Mouse (Mus musculus) liver, embryonic 15.5 days (tissue): ENCODE measurements around the gene Gm156. TPM values are rescaled to one million over a fixed set of nuclear protein-coding genes. Genes with fewer than 3 reads are reported as not detected.

ENCODE experiments used
- ATAC-seq: fragments of 200-750 bp; cut with Nextera tagmentation; 2 replicates; pipeline ENCODE4 v1.8.0; 2017; ENCODE audit warnings: moderate number of reproducible peaks, mild to moderate bottlenecking, moderate library complexity; ENCODE audit not compliant: insufficient read depth
- H3K27ac ChIP-seq: fragments of 300-500 bp; sonication (generic); replicated peaks from 2 replicates; pipeline ENCODE4 v1.5.1; 2015; ENCODE audit warnings: mild to moderate bottlenecking, inconsistent platforms
- H3K27me3 ChIP-seq: fragments of 300-500 bp; sonication (generic); 2 replicates; pipeline ENCODE4 v1.6.1; 2015; ENCODE audit warnings: mild to moderate bottlenecking, inconsistent platforms
- H3K36me3 ChIP-seq: fragments of 300-500 bp; sonication (generic); replicated peaks from 2 replicates; pipeline ENCODE4 v1.6.1; 2015; ENCODE audit warnings: moderate library complexity, mild to moderate bottlenecking, inconsistent platforms
- H3K4me1 ChIP-seq: fragments of 300-500 bp; sonication (generic); replicated peaks from 2 replicates; pipeline ENCODE4 v1.6.1; 2015; ENCODE audit warnings: inconsistent platforms
- H3K4me2 ChIP-seq: fragments of 300-500 bp; sonication (generic); 2 replicates; pipeline ENCODE4 v1.6.1; 2015; ENCODE audit warnings: moderate library complexity, mild to moderate bottlenecking, inconsistent platforms
- H3K4me3 ChIP-seq: fragments of 300-500 bp; sonication (generic); replicated peaks from 2 replicates; pipeline ENCODE4 v1.5.1; 2015; ENCODE audit warnings: mild to moderate bottlenecking, inconsistent platforms
- H3K9ac ChIP-seq: fragments of 300-500 bp; sonication (generic); 2 replicates; pipeline ENCODE4 v1.6.1; 2015; ENCODE audit warnings: moderate library complexity, mild to moderate bottlenecking, inconsistent platforms
- H3K9me3 ChIP-seq: fragments of 300-500 bp; sonication (generic); replicated peaks from 2 replicates; pipeline ENCODE4 v1.6.1; 2016; ENCODE audit warnings: inconsistent platforms
- WGBS: fragments of 180-500 bp; shearing (Covaris S2); methylation state at CpG from one replicate; pipeline ENCODE4 v1.1.7; 2015; ENCODE audit warnings: mixed read lengths; ENCODE audit not compliant: insufficient replicate concordance; 5-methylcytosine and 5-hydroxymethylcytosine counted together
- polyA plus RNA-seq: library from polyadenylated mRNA; unstranded; fragments of >200 nt; fragmentation: Nextera tagmentation; extraction: Ambion mirVana; gene quantifications from 2 replicates; pipeline ENCODE4 v1.2.1, GENCODE M21; 2015

The Gm156 gene
- polyA plus RNA-seq, 1 experiment from 2014 or later = not detected

DNA sequence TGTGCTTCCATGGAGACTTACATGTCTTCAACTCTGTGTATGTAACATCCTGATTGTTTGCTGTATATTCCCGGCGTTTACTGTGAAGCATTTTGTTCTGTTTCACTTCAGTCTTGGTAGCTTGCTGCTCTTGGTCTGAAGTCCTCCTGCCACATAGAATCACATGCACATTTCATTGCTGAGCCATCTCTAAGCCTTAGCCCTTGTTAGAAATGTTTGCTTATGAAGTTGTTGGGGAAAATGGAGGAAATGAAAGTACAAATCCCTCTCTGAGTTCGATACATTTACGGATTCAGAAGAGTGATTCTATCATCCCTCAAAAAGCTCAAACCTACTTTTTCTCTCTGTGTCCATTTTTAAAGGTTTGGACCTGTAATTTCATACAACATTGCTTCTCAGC lies 67.0 kb downstream of the Gm156 start, which contains the start of gene Klri1:
TSS of gene Klri1 (minus strand) at position 101 of the 400 bp plus-strand sequence.
- H3K36me3 ChIP-seq = no peaks in the 10 kb centered on the region
- 65% methylated on average over 4 of the region's 4 CpGs for WGBS
- no peak within 1 kb of the TSS for H3K9ac ChIP-seq
- no peaks in the 10 kb centered on the region for H3K27me3 ChIP-seq
- no peak within 1 kb of the TSS for H3K27ac ChIP-seq
- H3K4me1 ChIP-seq = no peaks in the 10 kb centered on the region
- no peak within 1 kb of the TSS for H3K4me2 ChIP-seq
- no peak for ATAC-seq
- H3K9me3 ChIP-seq = no peaks in the 10 kb centered on the region
- no peak within 1 kb of the TSS for H3K4me3 ChIP-seq

Other genes with a start within 250 kb of the Gm156 start
- 0.07 TPM in 1 of 2 replicates, not detected in the other for gene Klre1, start 206.4 kb downstream of the Gm156 start, polyA plus RNA-seq
- 0.70 and 0.76 TPM in 2 replicates for gene Klrd1, start 192.5 kb downstream of the Gm156 start, polyA plus RNA-seq
- 0.54 and 0.93 TPM in 2 replicates for gene Klrk1, start 160.4 kb downstream of the Gm156 start, polyA plus RNA-seq
- gene Klrc3, start 140.9 kb downstream of the Gm156 start, polyA plus RNA-seq = not detected in 2 replicates
- not detected in 2 replicates for gene Klrc2, start 123.6 kb downstream of the Gm156 start, polyA plus RNA-seq
- 0.22 and 0.33 TPM in 2 replicates for gene Klrc1, start 105.3 kb downstream of the Gm156 start, polyA plus RNA-seq
- gene Klri1, start 67.1 kb downstream of the Gm156 start, polyA plus RNA-seq = not detected in 2 replicates
- 0.02 TPM in 1 of 2 replicates, not detected in the other for gene Klri2, start 43.8 kb downstream of the Gm156 start, polyA plus RNA-seq
- gene Gm17631, start 78.4 kb upstream of the Gm156 start, polyA plus RNA-seq = not detected in 2 replicates
- gene Klra17, start 92.4 kb upstream of the Gm156 start, polyA plus RNA-seq = 0.29 and 0.60 TPM in 2 replicates
- gene Klra5, start 133.4 kb upstream of the Gm156 start, polyA plus RNA-seq = 0.10 TPM in 1 of 2 replicates, not detected in the other
- not detected in 2 replicates for gene Klra6, start 242.7 kb upstream of the Gm156 start, polyA plus RNA-seq